Mouse (Mus musculus) spleen, adult 2 months (tissue): ENCODE results near the gene Washc1.

ENCODE experiments used
- CTCF ChIP-seq: fragments of 200-500 bp; IDR thresholded peaks from 2 replicates; pipeline ENCODE4 v1.5.1; 2011; ENCODE audit warnings: mild to moderate bottlenecking, inconsistent platforms; ENCODE audit not compliant: insufficient read depth, insufficient read length, insufficient replicate concordance; ENCODE audit errors: extremely low read depth
- POLR2A ChIP-seq: fragments of 200-500 bp; IDR thresholded peaks from 2 replicates; pipeline ENCODE4 v1.6.1; 2011; ENCODE audit warnings: low read depth, low read length, inconsistent platforms

DNA sequence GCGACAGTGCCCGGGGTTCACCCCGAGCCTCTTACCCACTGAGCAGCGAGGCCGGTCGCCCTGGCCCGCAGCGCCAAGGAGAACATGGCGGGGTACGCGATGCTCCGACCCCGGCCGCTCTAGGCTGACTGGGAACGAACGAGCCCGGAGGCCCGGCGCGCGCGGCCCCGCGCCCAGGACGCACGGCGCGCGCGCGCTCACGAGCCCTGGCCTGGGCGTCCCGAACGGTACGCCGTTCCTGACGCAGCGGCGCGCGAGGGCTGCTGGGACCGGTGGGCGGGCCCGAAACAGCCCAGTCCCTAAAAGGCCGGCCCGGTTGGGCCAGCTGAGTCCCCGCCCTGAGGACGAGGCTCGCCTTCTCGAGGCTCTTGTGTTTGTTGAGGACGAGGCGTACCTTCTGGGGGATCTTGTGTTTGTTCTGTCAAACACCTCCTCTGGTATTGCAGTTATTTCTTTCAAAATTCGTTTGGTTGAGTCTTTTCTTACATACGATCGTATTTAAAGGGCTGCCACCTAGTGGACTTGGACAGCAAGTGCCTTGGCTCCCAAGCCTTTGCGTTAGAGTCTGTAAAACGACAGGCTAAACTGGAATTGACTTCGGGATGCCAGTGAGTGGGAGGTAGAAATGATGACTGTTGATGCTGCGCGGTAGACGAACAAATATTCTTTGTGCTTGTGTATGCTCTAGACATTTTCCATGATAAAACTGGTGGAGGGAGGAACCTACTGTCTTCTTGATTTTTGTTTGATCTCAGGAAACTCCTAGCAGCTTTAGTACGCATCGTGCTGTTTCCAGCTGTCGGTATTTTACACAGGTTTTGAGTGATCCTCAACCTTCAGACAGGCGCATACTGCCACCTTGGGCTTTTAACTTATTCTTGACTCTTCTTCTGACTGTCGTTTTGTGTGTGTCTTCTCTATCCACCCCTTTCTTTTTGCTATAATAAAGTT lies 9.7 kb upstream of the Washc1 start, which contains the start of gene Ndufv2:
- TF ChIP-seq POLR2A: peak; percentile 66
- TF ChIP-seq CTCF: peak; percentile 13; the same call in 1 of the 2 replicates
